In genomic region chr7:142140696-142141095, GRCm38 (mm10) we compare ENCODE assay signal across 12 mouse cellular contexts. TPM values are rescaled to one million over a fixed set of nuclear protein-coding genes. Genes with fewer than 3 reads are reported as not detected.
"Had no signal": no experiment of that assay in that cellular context is flagged by ENCODE, and none has a peak within 500 bp of the region (broad histone marks: within the 10 kb centered on the region; RNA-seq: fewer than 3 reads in every experiment).

No protein-coding gene starts in this region.

- ATAC-seq: liver, postnatal 0 days; lung, postnatal 0 days; midbrain, embryonic 16.5 days had no signal

- DNase-seq: liver, postnatal 0 days; lung, adult 2 months; lung, postnatal 14 days; lung, postnatal 36 days; midbrain, embryonic 14.5 days; right cerebral cortex, postnatal 14 days; thymus, adult 18-20 months; thymus, postnatal 25 days; thymus, postnatal 4 days had no signal

RNA-seq across cellular contexts. Expression of gene Gm45337, which starts 3.7 kb away (rescaled TPM):
- total RNA-seq: megakaryocyte progenitor cell, adult 5-6 weeks had no signal

RNA-seq across cellular contexts. Expression of gene Gm39115, which starts 4.9 kb away (rescaled TPM):
- total RNA-seq: megakaryocyte progenitor cell, adult 5-6 weeks had no signal

RNA-seq across cellular contexts. Expression of gene Gm29735, which starts 16.2 kb away (rescaled TPM):
- total RNA-seq: megakaryocyte progenitor cell, adult 5-6 weeks had no signal

RNA-seq across cellular contexts. Expression of gene Gm45618, which starts 20.2 kb away (rescaled TPM):
- total RNA-seq: megakaryocyte progenitor cell, adult 5-6 weeks had no signal

RNA-seq across cellular contexts. Expression of gene Gm4553, which starts 24.8 kb away (rescaled TPM):
- total RNA-seq: megakaryocyte progenitor cell, adult 5-6 weeks had no signal
